Mouse (Mus musculus) C2C12 (cell line): ENCODE results near the gene Dnmt1.

Source experiments
- CEBPB ChIP-seq: IDR thresholded peaks from one replicate; pipeline ENCODE4 v1.6.1; 2011; ENCODE audit warnings: low read depth, mild to moderate bottlenecking, control low read depth, moderate library complexity
- CTCF ChIP-seq: IDR thresholded peaks from one replicate; pipeline ENCODE4 v1.5.1; 2011; ENCODE audit not compliant: control insufficient read depth, insufficient read depth, insufficient read length
- MAX ChIP-seq: IDR thresholded peaks from one replicate; pipeline ENCODE4 v1.6.1; 2011; ENCODE audit warnings: mild to moderate bottlenecking, control low read depth
- MYOG ChIP-seq: IDR thresholded peaks from one replicate; pipeline ENCODE4 v1.6.1; 2011; ENCODE audit not compliant: control insufficient read depth, insufficient read length; ENCODE audit errors: extremely low read depth

GRCm38 (mm10) chr9:20894629-20895028 lies 65.1 kb downstream of the Dnmt1 start:
- TF ChIP-seq CEBPB = no peak
- no peak for TF ChIP-seq CTCF
- no peak for TF ChIP-seq MYOG
- TF ChIP-seq MAX = no peak
